Mouse (Mus musculus) midbrain, embryonic 16.5 days (tissue): ENCODE results near the gene Dbt. TPM values are rescaled to one million over a fixed set of nuclear protein-coding genes. Genes with fewer than 3 reads are reported as not detected.
A peak's percentile ranks its signal among the peaks of the same experiment; 100 is the strongest.

Source experiments
- ATAC-seq: fragments of 200-750 bp; cut with Nextera tagmentation; 2 replicates; pipeline ENCODE4 v1.8.0; 2017; ENCODE audit warnings: moderate TSS enrichment
- H3K27ac ChIP-seq: fragments of 300-500 bp; sonication (generic); 2 replicates; pipeline ENCODE4 v1.5.1; 2014; ENCODE audit warnings: mild to moderate bottlenecking, low read length, mixed read lengths
- H3K27me3 ChIP-seq: fragments of 300-500 bp; sonication (generic); 2 replicates; pipeline ENCODE4 v1.6.1; 2014; ENCODE audit warnings: low read depth, low read length, mixed read lengths; ENCODE audit not compliant: control insufficient read depth, insufficient read depth
- H3K36me3 ChIP-seq: fragments of 300-500 bp; sonication (generic); 2 replicates; pipeline ENCODE4 v1.6.1; 2014; ENCODE audit warnings: mild to moderate bottlenecking, low read length, moderate library complexity, mixed read lengths; ENCODE audit not compliant: control insufficient read depth, insufficient read depth
- H3K4me1 ChIP-seq: fragments of 300-500 bp; sonication (generic); 2 replicates; pipeline ENCODE4 v1.6.1; 2014; ENCODE audit warnings: mild to moderate bottlenecking, low read length, mixed read lengths; ENCODE audit not compliant: control insufficient read depth, insufficient read depth
- H3K4me2 ChIP-seq: fragments of 300-500 bp; sonication (generic); 2 replicates; pipeline ENCODE4 v1.6.1; 2014; ENCODE audit warnings: mild to moderate bottlenecking, low read length, mixed read lengths
- H3K4me3 ChIP-seq: fragments of 300-500 bp; sonication (generic); 2 replicates; pipeline ENCODE4 v1.5.1; 2014; ENCODE audit warnings: low read depth, mild to moderate bottlenecking, low read length, moderate library complexity, mixed read lengths
- H3K9ac ChIP-seq: fragments of 300-500 bp; sonication (generic); 2 replicates; pipeline ENCODE4 v1.6.1; 2014; ENCODE audit warnings: low read depth, low read length, mixed read lengths
- H3K9me3 ChIP-seq: fragments of 300-500 bp; sonication (generic); replicated peaks from 2 replicates; pipeline ENCODE4 v1.6.1; 2014; ENCODE audit warnings: mild to moderate bottlenecking, low read length, mixed read lengths; ENCODE audit not compliant: control insufficient read depth, poor library complexity, severe bottlenecking
- WGBS: fragments of 180-500 bp; shearing (Covaris S2); extraction: QIAGEN DNeasy Blood & Tissue Kit; methylation state at CpG from one replicate; pipeline ENCODE4 v1.1.7; 2014; 5-methylcytosine and 5-hydroxymethylcytosine counted together
- polyA plus RNA-seq: library from polyadenylated mRNA; unstranded; fragments of >200 nt; fragmentation: Nextera tagmentation; extraction: Ambion mirVana; gene quantifications from 2 replicates; pipeline ENCODE4 v1.2.1, GENCODE M21; 2015

Dbt gene
- polyA plus RNA-seq, 1 experiment from 2014 or later, result 12.0 TPM

- Histone ChIP-seq H3K9ac (no peak within 1 kb of the TSS), H3K4me1 (no peaks in the 10 kb centered on the region), H3K4me2 (no peak within 1 kb of the TSS), H3K27me3 (no peaks in the 10 kb centered on the region), H3K36me3 (no peaks in the 10 kb centered on the region), H3K27ac (no peak within 1 kb of the TSS), H3K4me3 (no peak within 1 kb of the TSS), H3K9me3 (no peaks in the 10 kb centered on the region)
- ATAC-seq, result no peak
- 89% methylated on average over 7 of the region's 7 CpGs for WGBS
Measured at GRCm38 (mm10) chr3:116562408-116563094, 49.7 kb downstream of the Dbt start, which contains the start of gene Lrrc39. Gene Lrrc39 (plus strand): TSS chr3:116562973.

- no peaks in the 10 kb centered on the region for H3K27me3 ChIP-seq
- H3K27ac ChIP-seq, result no peak overlapping the region
- H3K9ac ChIP-seq, result no peak overlapping the region
- no peaks in the 10 kb centered on the region for H3K4me1 ChIP-seq
- no peak overlapping the region for H3K4me3 ChIP-seq
- no peaks in the 10 kb centered on the region for H3K36me3 ChIP-seq
- H3K4me2 ChIP-seq, result no peak overlapping the region
- 82% methylated on average over 7 of the region's 7 CpGs for WGBS
- no peaks in the 10 kb centered on the region for H3K9me3 ChIP-seq
- ATAC-seq, result no peak
Measured at GRCm38 (mm10) chr3:116563095-116563492, 50.2 kb downstream of the Dbt start.

GRCm38 (mm10) chr3:116570628-116571027 lies 57.8 kb downstream of the Dbt start:
- Histone ChIP-seq H3K4me1 (no peaks in the 10 kb centered on the region), H3K4me3 (no peak overlapping the region), H3K9ac (no peak overlapping the region), H3K27ac (no peak overlapping the region), H3K4me2 (no peak overlapping the region), H3K36me3 (no peaks in the 10 kb centered on the region), H3K9me3 (no peaks in the 10 kb centered on the region), H3K27me3 (no peaks in the 10 kb centered on the region)
- WGBS, result 84% methylated on average over 2 of the region's 2 CpGs
- ATAC-seq, result no peak

GRCm38 (mm10) chr3:116577286-116577685 lies 64.4 kb downstream of the Dbt start:
- ATAC-seq, result no peak
- Histone ChIP-seq H3K9ac (no peak overlapping the region), H3K4me2 (no peak overlapping the region), H3K27me3 (no peaks in the 10 kb centered on the region), H3K4me3 (no peak overlapping the region), H3K9me3 (no peaks in the 10 kb centered on the region), H3K36me3 (peaks cover 3% of the 10 kb centered on the region), H3K4me1 (no peaks in the 10 kb centered on the region), H3K27ac (no peak overlapping the region)
- 62% methylated on average over 3 of the region's 3 CpGs for WGBS

- no peaks in the 10 kb centered on the region for H3K27me3 ChIP-seq
- no peak overlapping the region for H3K27ac ChIP-seq
- no peak overlapping the region for H3K4me3 ChIP-seq
- H3K4me1 ChIP-seq, result no peaks in the 10 kb centered on the region
- H3K36me3 ChIP-seq, result peaks cover 15% of the 10 kb centered on the region
- H3K9ac ChIP-seq, result no peak overlapping the region
- no peak overlapping the region for H3K4me2 ChIP-seq
- no peak for ATAC-seq
- no peaks in the 10 kb centered on the region for H3K9me3 ChIP-seq
- WGBS, result 99% methylated on average over 9 of the region's 9 CpGs
Measured at GRCm38 (mm10) chr3:116582201-116582600, 69.3 kb downstream of the Dbt start.

- peak; percentile 87 for ATAC-seq
- peak overlapping the region; percentile 78 for H3K4me3 ChIP-seq
- H3K4me1 ChIP-seq, result peaks cover 13% of the 10 kb centered on the region
- no peaks in the 10 kb centered on the region for H3K9me3 ChIP-seq
- H3K27me3 ChIP-seq, result no peaks in the 10 kb centered on the region
- peaks cover 14% of the 10 kb centered on the region; the same call in 1 of the 2 replicates for H3K36me3 ChIP-seq
- WGBS, result 2% methylated on average over 22 of the region's 22 CpGs
- peak overlapping the region; percentile 84 for H3K27ac ChIP-seq
- peak overlapping the region; percentile 52 for H3K4me2 ChIP-seq
- H3K9ac ChIP-seq, result peak overlapping the region; percentile 73
Measured at GRCm38 (mm10) chr3:116594076-116594727, 81.3 kb downstream of the Dbt start.

GRCm38 (mm10) chr3:116594728-116595602 lies 82.1 kb downstream of the Dbt start, which contains the start of gene Sass6:
Gene Sass6 (plus strand): TSS chr3:116594982.
- peak; percentile 99 for ATAC-seq
- H3K4me3 ChIP-seq, result peak within 1 kb of the TSS; percentile 78
- peaks cover 13% of the 10 kb centered on the region for H3K4me1 ChIP-seq
- peak within 1 kb of the TSS; percentile 78 for H3K4me2 ChIP-seq
- WGBS, result under 1% methylated on average over 65 of the region's 65 CpGs
- peaks cover 11% of the 10 kb centered on the region; the same call in 1 of the 2 replicates for H3K36me3 ChIP-seq
- no peaks in the 10 kb centered on the region for H3K27me3 ChIP-seq
- H3K9me3 ChIP-seq, result no peaks in the 10 kb centered on the region
- peak within 1 kb of the TSS; percentile 73 for H3K9ac ChIP-seq
- peak within 1 kb of the TSS; percentile 84 for H3K27ac ChIP-seq

GRCm38 (mm10) chr3:116595603-116595991 lies 82.7 kb downstream of the Dbt start:
- peaks cover 13% of the 10 kb centered on the region for H3K4me1 ChIP-seq
- H3K36me3 ChIP-seq, result peaks cover 6% of the 10 kb centered on the region; the same call in 1 of the 2 replicates
- H3K9me3 ChIP-seq, result no peaks in the 10 kb centered on the region
- peak overlapping the region; percentile 78 for H3K4me3 ChIP-seq
- peak overlapping the region; percentile 78 for H3K4me2 ChIP-seq
- 9% methylated on average over 10 of the region's 10 CpGs for WGBS
- no peak; the same call in 1 of the 2 replicates for ATAC-seq
- no peak overlapping the region for H3K27ac ChIP-seq
- peak overlapping the region; percentile 72 for H3K9ac ChIP-seq
- H3K27me3 ChIP-seq, result no peaks in the 10 kb centered on the region
